In the genomic region with DNA sequence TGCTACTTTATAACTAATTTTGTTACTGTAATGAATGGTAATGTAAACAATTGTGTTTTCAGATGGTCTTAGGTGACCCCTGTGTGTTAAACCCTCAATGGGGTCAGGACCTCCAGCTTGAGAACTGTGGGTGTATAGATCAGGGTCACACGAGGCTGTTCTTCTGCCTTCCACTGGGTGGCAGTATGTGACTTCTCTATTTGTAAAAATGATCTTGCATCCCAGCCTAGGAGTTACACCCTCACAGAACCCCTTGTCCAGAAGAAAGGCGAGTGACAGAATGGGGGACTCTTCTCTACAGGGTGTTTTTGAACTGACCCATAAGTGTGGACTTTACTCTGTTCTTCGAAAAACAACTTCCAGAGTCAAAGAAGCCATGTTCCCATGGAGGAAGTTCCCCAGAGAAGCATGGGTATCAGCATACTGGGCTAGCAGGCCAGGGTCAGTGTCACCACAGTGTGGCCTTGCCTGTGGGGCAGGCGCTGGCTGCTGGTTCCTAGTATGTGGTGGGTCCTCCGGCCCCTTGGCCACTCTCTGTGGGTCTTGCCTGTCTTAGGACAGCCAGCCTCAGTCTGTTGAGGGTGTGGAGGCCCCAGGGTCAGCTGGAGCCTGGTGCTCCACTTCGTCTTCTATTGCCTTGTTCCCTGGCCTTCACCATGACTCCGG, we compare ENCODE assay signal across 8 mouse cellular contexts. TPM values are rescaled to one million over a fixed set of nuclear protein-coding genes. Genes with fewer than 3 reads are reported as not detected.
DNase-seq lines count a peak whose midpoint lies in the region; ATAC-seq and TF ChIP-seq lines count a peak whose summit lies in the region.

No protein-coding gene starts in this region.

- no peak for TF ChIP-seq EP300 in stomach, postnatal 0 days (optimal IDR thresholded peaks at IDR 0.05)

- H3K36me3 ChIP-seq in stomach, postnatal 0 days (ENCODE audit: control insufficient read depth, insufficient read depth, low read length) = peaks cover 32% of the 10 kb centered on the region

- H3K27me3 ChIP-seq in stomach, postnatal 0 days (ENCODE audit: control insufficient read depth, insufficient read depth, low read length) = no peaks in the 10 kb centered on the region

- peak; percentile 57; the same call in 1 of the 2 replicates for ATAC-seq in megakaryocyte, adult 5-6 weeks (ENCODE audit: poor library complexity, severe bottlenecking)
- ATAC-seq in stomach, postnatal 0 days (ENCODE audit: low FRiP score, low TSS enrichment) = peak; percentile 56

- no peaks in the 10 kb centered on the region for H3K9me3 ChIP-seq in stomach, postnatal 0 days (ENCODE audit: control insufficient read depth, low read length)

- no peak overlapping the region for H3K4me3 ChIP-seq in stomach, postnatal 0 days (ENCODE audit: low read depth, low read length)

- H3K4me2 ChIP-seq in stomach, postnatal 0 days (replicated peaks; ENCODE audit: low read depth) = no peak overlapping the region

- H3K4me1 ChIP-seq in stomach, postnatal 0 days (replicated peaks; ENCODE audit: control insufficient read depth, insufficient read depth) = no peaks in the 10 kb centered on the region

- peak; percentile 88 for TF ChIP-seq CTCF in stomach, postnatal 0 days (IDR thresholded peaks at IDR 0.05; ENCODE audit: low read depth)

- H3K27ac ChIP-seq in stomach, postnatal 0 days (replicated peaks) = no peak overlapping the region

- H3K9ac ChIP-seq in stomach, postnatal 0 days (ENCODE audit: low read length) = no peak overlapping the region

- intact Hi-C loops in heart, postnatal 36 days (cut with DNase I) = loop anchor here (1.0 to 2.0 kb wide), 3 partner anchors 98 to 186 kb away; no protein-coding TSS in a partner anchor

- WGBS in stomach, postnatal 0 days = 64% methylated on average over 7 of the region's 7 CpGs

- DNase-seq in adrenal gland, adult 2 months = peak; percentile 34
- no peak for DNase-seq in adrenal gland, postnatal 4 days (ENCODE audit: low spot score in 2 of 2)
- peak; percentile 40 for DNase-seq in ovary, postnatal 14 days (ENCODE audit: low spot score)
- DNase-seq in ovary, postnatal 36 days (ENCODE audit: low spot score) = no peak
- DNase-seq in embryo, embryonic 10 days (ENCODE audit: low spot score) = peak; percentile 77
- DNase-seq in heart, postnatal 36 days = peak; percentile 31 to 58
- DNase-seq in stomach, postnatal 0 days (ENCODE audit: low spot score) = no peak

RNA-seq across cellular contexts. Expression of a gene that starts 42.4 kb away (rescaled TPM):
- total RNA-seq in adrenal gland, adult 2 months (2021) = 10 to 100 TPM; 54.9 to 55.8 TPM
- polyA plus RNA-seq in adrenal gland, adult 2 months (2012; rRNA removed) = 18.2 and 21.7 TPM in 2 replicates
- total RNA-seq in adrenal gland, postnatal 4 days (2021) = 10 to 100 TPM; 62.8 to 68.3 TPM
- 10 to 100 TPM; 30.3 to 38.7 TPM for total RNA-seq in heart, postnatal 36 days (2021)
- 22.1 and 22.2 TPM in 2 replicates for total RNA-seq in megakaryocyte, adult 5-6 weeks (2015)
- total RNA-seq in megakaryocyte, adult 5-6 weeks (2017) = 29.2 and 32.1 TPM in 2 replicates
- polyA plus RNA-seq in stomach, postnatal 0 days (2015; fragmentation: Nextera tagmentation; extraction: Ambion mirVana) = 23.7 and 25.4 TPM in 2 replicates

RNA-seq across cellular contexts. Expression of a gene that starts 51.1 kb away (rescaled TPM):
- 10 to 100 TPM in 1 of 2 experiments, 1 to 10 TPM in 1; 3.0 to 12.8 TPM for total RNA-seq in adrenal gland, adult 2 months (2021)
- 2.9 and 3.9 TPM in 2 replicates for polyA plus RNA-seq in adrenal gland, adult 2 months (2012; rRNA removed)
- total RNA-seq in adrenal gland, postnatal 4 days (2021) = 10 to 100 TPM in 1 of 2 experiments, 1 to 10 TPM in 1; 8.0 to 15.4 TPM
- 10 to 100 TPM in 1 of 2 experiments, 1 to 10 TPM in 1; 9.5 to 10.5 TPM for total RNA-seq in heart, postnatal 36 days (2021)
- total RNA-seq in megakaryocyte, adult 5-6 weeks (2015) = 0.14 TPM in 1 of 2 replicates, not detected in the other
- total RNA-seq in megakaryocyte, adult 5-6 weeks (2017) = 0.15 and 0.37 TPM in 2 replicates
- polyA plus RNA-seq in stomach, postnatal 0 days (2015; fragmentation: Nextera tagmentation; extraction: Ambion mirVana) = 9.8 and 10.1 TPM in 2 replicates

RNA-seq across cellular contexts. Expression of a gene that starts 52.7 kb away (rescaled TPM):
- 10 to 100 TPM; 59.7 to 73.4 TPM for total RNA-seq in adrenal gland, adult 2 months (2021)
- 34.3 and 35.6 TPM in 2 replicates for polyA plus RNA-seq in adrenal gland, adult 2 months (2012; rRNA removed)
- 10 to 100 TPM; 69.0 to 82.4 TPM for total RNA-seq in adrenal gland, postnatal 4 days (2021)
- total RNA-seq in heart, postnatal 36 days (2021) = 10 to 100 TPM; 51.7 to 57.9 TPM
- total RNA-seq in megakaryocyte, adult 5-6 weeks (2015) = 62.0 and 64.1 TPM in 2 replicates
- 39.0 and 48.7 TPM in 2 replicates for total RNA-seq in megakaryocyte, adult 5-6 weeks (2017)
- polyA plus RNA-seq in stomach, postnatal 0 days (2015; fragmentation: Nextera tagmentation; extraction: Ambion mirVana) = 15.7 and 16.3 TPM in 2 replicates

Comparison
In these comparisons a context has a peak if more than half of its experiments do, and no peak if none do; other contexts are left out.
1. DNase-seq: peak in adrenal gland, adult 2 months (single experiment), ovary, postnatal 14 days (single experiment), embryo, embryonic 10 days (single experiment) and heart, postnatal 36 days (2 of 2); none in adrenal gland, postnatal 4 days (0 of 2), ovary, postnatal 36 days (single experiment) and stomach, postnatal 0 days (single experiment).